Mouse (Mus musculus): Measurements from ENCODE around the gene Trcg1. TPM values are rescaled to one million over a fixed set of nuclear protein-coding genes. Genes with fewer than 3 reads are reported as not detected.

Trcg1 gene
- polyA plus RNA-seq, 1 experiment = not detected

- Histone ChIP-seq H3K4me3 (ENCODE audit: insufficient read depth, low read length) (no peak overlapping the region), H3K27ac (ENCODE audit: insufficient read depth, low read length) (no peak overlapping the region), H3K4me1 (ENCODE audit: control insufficient read depth, insufficient read depth, low read length) (peaks cover 5% of the 10 kb centered on the region; the same call in 1 of the 2 replicates)
- TF ChIP-seq POLR2A (IDR thresholded peaks at IDR 0.05; ENCODE audit: low read depth, low read length) = no peak
- no peak for TF ChIP-seq CTCF (IDR thresholded peaks at IDR 0.05; ENCODE audit: borderline replicate concordance, insufficient read depth, low read length)
Measured at GRCm38 (mm10) chr9:57231536-57232255, 4.7 kb upstream of the Trcg1 start.

- H3K4me3 ChIP-seq (ENCODE audit: insufficient read depth, low read length) = no peak overlapping the region
- peaks cover 5% of the 10 kb centered on the region; the same call in 1 of the 2 replicates for H3K4me1 ChIP-seq (ENCODE audit: control insufficient read depth, insufficient read depth, low read length)
- TF ChIP-seq CTCF (IDR thresholded peaks at IDR 0.05; ENCODE audit: borderline replicate concordance, insufficient read depth, low read length) = no peak
- TF ChIP-seq POLR2A (IDR thresholded peaks at IDR 0.05; ENCODE audit: low read depth, low read length) = no peak
- H3K27ac ChIP-seq (ENCODE audit: insufficient read depth, low read length) = no peak overlapping the region
Measured at GRCm38 (mm10) chr9:57232341-57232940, 3.9 kb upstream of the Trcg1 start.

- Histone ChIP-seq H3K27ac (ENCODE audit: insufficient read depth, low read length) (no peak overlapping the region), H3K4me1 (ENCODE audit: control insufficient read depth, insufficient read depth, low read length) (peaks cover 5% of the 10 kb centered on the region; the same call in 1 of the 2 replicates)
- TF ChIP-seq POLR2A (IDR thresholded peaks at IDR 0.05; ENCODE audit: low read depth, low read length) = no peak
- TF ChIP-seq CTCF (IDR thresholded peaks at IDR 0.05; ENCODE audit: borderline replicate concordance, insufficient read depth, low read length) = no peak
Measured at GRCm38 (mm10) chr9:57233142-57233541, 3.2 kb upstream of the Trcg1 start.

GRCm38 (mm10) chr9:57233767-57234166, 2.6 kb upstream of the Trcg1 start:
- H3K27ac ChIP-seq (ENCODE audit: insufficient read depth, low read length) = no peak overlapping the region
- TF ChIP-seq CTCF (IDR thresholded peaks at IDR 0.05; ENCODE audit: borderline replicate concordance, insufficient read depth, low read length) (no peak), POLR2A (IDR thresholded peaks at IDR 0.05; ENCODE audit: low read depth, low read length) (no peak)
- peaks cover 5% of the 10 kb centered on the region; the same call in 1 of the 2 replicates for H3K4me1 ChIP-seq (ENCODE audit: control insufficient read depth, insufficient read depth, low read length)
- no peak overlapping the region for H3K4me3 ChIP-seq (ENCODE audit: insufficient read depth, low read length)

More at GRCm38 (mm10) chr9:57233142-57233541, 3.2 kb upstream of the Trcg1 start:
- H3K4me3 ChIP-seq (ENCODE audit: insufficient read depth, low read length) = no peak overlapping the region

GRCm38 (mm10) chr9:57237705-57238104, 1.3 kb downstream of the Trcg1 start:
- Histone ChIP-seq H3K4me1 (ENCODE audit: control insufficient read depth, insufficient read depth, low read length) (peaks cover 5% of the 10 kb centered on the region; the same call in 1 of the 2 replicates), H3K4me3 (ENCODE audit: insufficient read depth, low read length) (no peak overlapping the region), H3K27ac (ENCODE audit: insufficient read depth, low read length) (no peak overlapping the region)
- TF ChIP-seq CTCF (IDR thresholded peaks at IDR 0.05; ENCODE audit: borderline replicate concordance, insufficient read depth, low read length) (no peak), POLR2A (IDR thresholded peaks at IDR 0.05; ENCODE audit: low read depth, low read length) (no peak)

- Histone ChIP-seq H3K27ac (ENCODE audit: insufficient read depth, low read length) (no peak overlapping the region), H3K4me3 (ENCODE audit: insufficient read depth, low read length) (no peak overlapping the region), H3K4me1 (ENCODE audit: control insufficient read depth, insufficient read depth, low read length) (peaks cover 5% of the 10 kb centered on the region; the same call in 1 of the 2 replicates)
- TF ChIP-seq CTCF (IDR thresholded peaks at IDR 0.05; ENCODE audit: borderline replicate concordance, insufficient read depth, low read length) (no peak), POLR2A (IDR thresholded peaks at IDR 0.05; ENCODE audit: low read depth, low read length) (no peak)
Measured at GRCm38 (mm10) chr9:57238220-57238619, 1.9 kb downstream of the Trcg1 start.

GRCm38 (mm10) chr9:57241111-57241510, 4.8 kb downstream of the Trcg1 start:
- H3K4me1 ChIP-seq (ENCODE audit: control insufficient read depth, insufficient read depth, low read length) = no peaks in the 10 kb centered on the region
- H3K27ac ChIP-seq (ENCODE audit: insufficient read depth, low read length) = no peak overlapping the region
- TF ChIP-seq POLR2A (IDR thresholded peaks at IDR 0.05; ENCODE audit: low read depth, low read length) (no peak), CTCF (IDR thresholded peaks at IDR 0.05; ENCODE audit: borderline replicate concordance, insufficient read depth, low read length) (no peak)
- no peak overlapping the region for H3K4me3 ChIP-seq (ENCODE audit: insufficient read depth, low read length)

GRCm38 (mm10) chr9:57242916-57243315, 6.6 kb downstream of the Trcg1 start:
- Histone ChIP-seq H3K27ac (ENCODE audit: insufficient read depth, low read length) (no peak overlapping the region), H3K4me1 (ENCODE audit: control insufficient read depth, insufficient read depth, low read length) (no peaks in the 10 kb centered on the region), H3K4me3 (ENCODE audit: insufficient read depth, low read length) (no peak overlapping the region)
- TF ChIP-seq POLR2A (IDR thresholded peaks at IDR 0.05; ENCODE audit: low read depth, low read length) (no peak), CTCF (IDR thresholded peaks at IDR 0.05; ENCODE audit: borderline replicate concordance, insufficient read depth, low read length) (no peak)

- Histone ChIP-seq H3K4me1 (ENCODE audit: control insufficient read depth, insufficient read depth, low read length) (no peaks in the 10 kb centered on the region), H3K27ac (ENCODE audit: insufficient read depth, low read length) (no peak overlapping the region), H3K4me3 (ENCODE audit: insufficient read depth, low read length) (no peak overlapping the region)
- TF ChIP-seq CTCF (IDR thresholded peaks at IDR 0.05; ENCODE audit: borderline replicate concordance, insufficient read depth, low read length) (no peak), POLR2A (IDR thresholded peaks at IDR 0.05; ENCODE audit: low read depth, low read length) (no peak)
Measured at GRCm38 (mm10) chr9:57244106-57244685, 7.8 kb downstream of the Trcg1 start.

- Histone ChIP-seq H3K4me3 (ENCODE audit: insufficient read depth, low read length) (no peak overlapping the region), H3K27ac (ENCODE audit: insufficient read depth, low read length) (no peak overlapping the region), H3K4me1 (ENCODE audit: control insufficient read depth, insufficient read depth, low read length) (no peaks in the 10 kb centered on the region)
- TF ChIP-seq POLR2A (IDR thresholded peaks at IDR 0.05; ENCODE audit: low read depth, low read length) = no peak
- TF ChIP-seq CTCF (IDR thresholded peaks at IDR 0.05; ENCODE audit: borderline replicate concordance, insufficient read depth, low read length) = no peak
Measured at GRCm38 (mm10) chr9:57246482-57246881, 10.1 kb downstream of the Trcg1 start.

Data from embryonic fibroblast, embryonic 13.5 days (primary cell).